Mouse (Mus musculus) hindbrain, embryonic 10.5 days (tissue): ENCODE measurements around the gene Olfr394. TPM values are rescaled to one million over a fixed set of nuclear protein-coding genes. Genes with fewer than 3 reads are reported as not detected.
"Not testable (repeated sequence)": the region's sequence is repeated elsewhere in the genome, so short reads cannot be mapped to it uniquely, and the experiment has no call there.

Experiments used
- DNase-seq: peaks from one replicate; pipeline ENCODE4 v3.0.0-alpha.2; 2017; ENCODE audit warnings: low spot score
- H3K27ac ChIP-seq: fragments of 300-500 bp; sonication (generic); 2 replicates; pipeline ENCODE4 v1.5.1; 2016; ENCODE audit warnings: mild to moderate bottlenecking, moderate library complexity
- H3K27me3 ChIP-seq: fragments of 300-500 bp; sonication (generic); 2 replicates; pipeline ENCODE4 v1.6.1; 2016; ENCODE audit warnings: mild to moderate bottlenecking; ENCODE audit not compliant: poor library complexity, insufficient read depth, severe bottlenecking
- H3K36me3 ChIP-seq: fragments of 300-500 bp; sonication (generic); 2 replicates; pipeline ENCODE4 v1.6.1; 2016; ENCODE audit warnings: mild to moderate bottlenecking, moderate library complexity
- H3K4me1 ChIP-seq: fragments of 300-500 bp; sonication (generic); replicated peaks from 2 replicates; pipeline ENCODE4 v1.6.1; 2016; ENCODE audit warnings: mild to moderate bottlenecking
- H3K4me3 ChIP-seq: fragments of 300-500 bp; sonication (generic); 2 replicates; pipeline ENCODE4 v1.5.1; 2016; ENCODE audit warnings: mild to moderate bottlenecking, moderate library complexity
- H3K9me3 ChIP-seq: fragments of 300-500 bp; sonication (generic); 2 replicates; pipeline ENCODE4 v1.6.1; 2016; ENCODE audit warnings: mild to moderate bottlenecking, moderate library complexity
- WGBS: fragments of 180-500 bp; shearing (Covaris S2); methylation state at CpG from one replicate; pipeline ENCODE4 v1.1.7; 2016; 5-methylcytosine and 5-hydroxymethylcytosine counted together
- polyA plus RNA-seq: library from polyadenylated mRNA; unstranded; fragments of >200 nt; fragmentation: Nextera tagmentation; extraction: Ambion mirVana; gene quantifications from 2 replicates; pipeline ENCODE4 v1.2.1, GENCODE M21; 2016

Olfr394 gene
- not detected in 2 replicates for polyA plus RNA-seq

DNA sequence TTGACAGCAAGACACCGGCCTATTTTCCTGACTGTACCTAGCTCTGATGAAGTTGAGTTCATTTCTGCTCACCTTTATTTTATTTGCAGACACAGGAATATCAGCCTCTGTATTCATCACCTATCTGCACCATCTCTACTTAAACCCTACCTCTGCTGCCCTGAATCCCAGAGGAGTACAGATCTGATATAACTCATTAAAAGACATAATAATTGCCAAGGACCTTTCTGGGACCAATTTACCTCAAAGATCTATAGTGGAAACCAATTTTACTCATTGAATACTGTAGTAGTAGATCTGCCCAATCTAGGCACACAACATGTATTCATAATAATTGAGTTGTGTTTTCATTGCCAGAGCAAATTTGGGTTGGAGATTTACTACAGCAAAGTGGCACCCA, at the start of gene Olfr394:
Gene Olfr394 (minus strand): TSS at position 101 of the 400 bp plus-strand sequence.
- H3K27ac ChIP-seq: no peak within 1 kb of the TSS
- H3K27me3 ChIP-seq: no peaks in the 10 kb centered on the region
- H3K4me1 ChIP-seq: no peaks in the 10 kb centered on the region
- 79% methylated on average over 1 of the region's 1 CpGs for WGBS
- no peaks in the 10 kb centered on the region for H3K36me3 ChIP-seq
- no peak within 1 kb of the TSS for H3K4me3 ChIP-seq
- peaks cover 15% of the 10 kb centered on the region for H3K9me3 ChIP-seq
- DNase-seq: no peak

- no peaks in the 10 kb centered on the region for H3K36me3 ChIP-seq
- H3K27me3 ChIP-seq: no peaks in the 10 kb centered on the region
Measured at GRCm38 (mm10) chr11:73936377-73936776, 45.8 kb upstream of the Olfr394 start, which contains the start of gene Olfr23. Gene Olfr23 (plus strand): TSS chr11:73936677.

GRCm38 (mm10) chr11:73909199-73909598, 18.6 kb upstream of the Olfr394 start, which contains the start of gene Olfr395:
Gene Olfr395 (minus strand): TSS chr11:73909299.
- not testable (repeated sequence) for H3K36me3 ChIP-seq, H3K4me1 ChIP-seq, H3K27me3 ChIP-seq, H3K27ac ChIP-seq, DNase-seq, H3K4me3 ChIP-seq
- 83% methylated on average over 4 of the region's 4 CpGs for WGBS
- H3K9me3 ChIP-seq: peaks cover 12% of the 10 kb centered on the region

More at GRCm38 (mm10) chr11:73936377-73936776, 45.8 kb upstream of the Olfr394 start, which contains the start of gene Olfr23:
- no peak within 1 kb of the TSS for H3K27ac ChIP-seq
- H3K4me3 ChIP-seq: no peak within 1 kb of the TSS
- H3K9me3 ChIP-seq: peaks cover 15% of the 10 kb centered on the region
- no peak for DNase-seq
- no peaks in the 10 kb centered on the region for H3K4me1 ChIP-seq

GRCm38 (mm10) chr11:73851354-73851753, 39.2 kb downstream of the Olfr394 start, which contains the start of gene Olfr393:
Gene Olfr393 (minus strand): TSS chr11:73851454.
- no peak for DNase-seq
- Histone ChIP-seq H3K4me3 (no peak within 1 kb of the TSS), H3K9me3 (peaks cover 13% of the 10 kb centered on the region), H3K27ac (no peak within 1 kb of the TSS), H3K36me3 (no peaks in the 10 kb centered on the region), H3K4me1 (no peaks in the 10 kb centered on the region), H3K27me3 (no peaks in the 10 kb centered on the region)

Other genes starting within 250 kb of the Olfr394 start
- not detected in 2 replicates for gene Zfp735, start 202.0 kb downstream of the Olfr394 start, polyA plus RNA-seq
- gene Olfr389, start 110.1 kb downstream of the Olfr394 start, polyA plus RNA-seq: not detected in 2 replicates
- gene Olfr390, start 107.8 kb downstream of the Olfr394 start, polyA plus RNA-seq: not detected in 2 replicates
- not detected in 2 replicates for gene Olfr391-ps, start 87.7 kb downstream of the Olfr394 start, polyA plus RNA-seq
- gene Olfr392, start 73.7 kb downstream of the Olfr394 start, polyA plus RNA-seq: not detected in 2 replicates
- not detected in 2 replicates for gene Olfr393, start 39.3 kb downstream of the Olfr394 start, polyA plus RNA-seq
- not detected in 2 replicates for gene Olfr395, start 18.5 kb upstream of the Olfr394 start, polyA plus RNA-seq
- gene Olfr23, start 45.9 kb upstream of the Olfr394 start, polyA plus RNA-seq: not detected in 2 replicates
- gene Olfr397, start 70.0 kb upstream of the Olfr394 start, polyA plus RNA-seq: not detected in 2 replicates
- gene Olfr398, start 99.6 kb upstream of the Olfr394 start, polyA plus RNA-seq: not detected in 2 replicates
- not detected in 2 replicates for gene Olfr139, start 165.8 kb upstream of the Olfr394 start, polyA plus RNA-seq
- gene Olfr399, start 165.8 kb upstream of the Olfr394 start, polyA plus RNA-seq: not detected in 2 replicates
- not detected in 2 replicates for gene Zfp616, start 179.2 kb upstream of the Olfr394 start, polyA plus RNA-seq
- not detected in 2 replicates for gene Olfr401, start 222.9 kb upstream of the Olfr394 start, polyA plus RNA-seq